Mouse (Mus musculus): ENCODE results near the gene Hydin. TPM values are rescaled to one million over a fixed set of nuclear protein-coding genes. Genes with fewer than 3 reads are reported as not detected.

Hydin gene
- 0.43 and 0.55 TPM in 2 replicates for polyA plus RNA-seq (2015; fragmentation: Nextera tagmentation; extraction: Ambion mirVana)

DNA sequence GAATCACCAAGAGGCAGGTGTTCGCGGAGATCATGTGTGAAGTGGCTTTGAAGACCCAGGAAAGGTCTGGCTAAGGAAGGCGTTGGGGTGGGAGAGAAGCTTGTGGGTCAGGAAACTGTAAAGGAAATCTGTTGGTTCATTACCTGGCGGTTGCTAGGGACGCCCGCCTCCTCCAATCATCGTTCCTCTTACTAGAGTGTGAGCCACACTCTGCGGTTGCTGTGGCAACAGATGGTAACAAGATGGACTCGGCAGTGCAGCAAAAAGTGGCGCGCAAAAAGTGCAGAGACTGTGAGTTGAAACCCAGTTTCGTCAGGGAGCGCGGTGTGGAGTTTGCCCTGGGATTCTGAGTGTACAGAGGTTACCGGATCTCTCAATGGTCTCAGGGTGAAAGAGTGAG lies at the start of gene Hydin:
Gene Hydin (plus strand): TSS at position 237 of the 400 bp plus-strand sequence.
- no peak within 1 kb of the TSS for H3K9ac ChIP-seq (replicated peaks)

DNA sequence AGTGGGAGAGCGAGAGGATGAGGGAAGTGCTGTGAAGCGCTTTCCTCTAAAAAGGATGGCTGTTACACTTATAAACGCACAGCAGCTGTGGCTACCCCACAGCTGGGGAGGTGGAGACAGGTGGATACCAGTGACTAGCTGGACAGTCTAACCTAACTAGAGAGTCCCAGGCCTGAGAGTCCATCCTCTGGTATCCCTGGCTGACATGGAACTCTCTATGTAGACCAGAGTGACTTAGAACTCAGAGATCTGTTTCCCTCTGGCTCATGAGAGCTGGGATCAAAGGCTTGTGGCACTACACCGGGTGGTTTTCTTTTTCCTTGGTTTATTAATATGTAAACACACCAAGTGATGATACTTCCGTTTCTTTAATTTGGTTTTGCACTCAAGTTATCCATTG lies 49.6 kb upstream of the Hydin start:
- Histone ChIP-seq H3K4me3 (peak overlapping the region; percentile 56), H3K9ac (replicated peaks) (peak overlapping the region; percentile 24; the same call in 1 of the 2 replicates), H3K27me3 (no peaks in the 10 kb centered on the region), H3K9me3 (no peaks in the 10 kb centered on the region), H3K4me1 (peaks cover 25% of the 10 kb centered on the region), H3K4me2 (replicated peaks) (peak overlapping the region; percentile 50), H3K27ac (replicated peaks) (peak overlapping the region; percentile 64), H3K36me3 (peaks cover 13% of the 10 kb centered on the region)
- ATAC-seq (replicated peaks): peak; percentile 53
- 30% methylated on average over 5 of the region's 5 CpGs for WGBS

More for the DNA sequence above, at the start of gene Hydin:
- Histone ChIP-seq H3K9me3 (no peaks in the 10 kb centered on the region), H3K4me3 (peak within 1 kb of the TSS; percentile 33), H3K4me1 (peaks cover 12% of the 10 kb centered on the region), H3K27ac (replicated peaks) (no peak within 1 kb of the TSS), H3K27me3 (no peaks in the 10 kb centered on the region), H3K4me2 (replicated peaks) (peak within 1 kb of the TSS; percentile 57), H3K36me3 (no peaks in the 10 kb centered on the region)
- 1% methylated on average over 15 of the region's 15 CpGs for WGBS
- ATAC-seq (replicated peaks): peak; percentile 96

DNA sequence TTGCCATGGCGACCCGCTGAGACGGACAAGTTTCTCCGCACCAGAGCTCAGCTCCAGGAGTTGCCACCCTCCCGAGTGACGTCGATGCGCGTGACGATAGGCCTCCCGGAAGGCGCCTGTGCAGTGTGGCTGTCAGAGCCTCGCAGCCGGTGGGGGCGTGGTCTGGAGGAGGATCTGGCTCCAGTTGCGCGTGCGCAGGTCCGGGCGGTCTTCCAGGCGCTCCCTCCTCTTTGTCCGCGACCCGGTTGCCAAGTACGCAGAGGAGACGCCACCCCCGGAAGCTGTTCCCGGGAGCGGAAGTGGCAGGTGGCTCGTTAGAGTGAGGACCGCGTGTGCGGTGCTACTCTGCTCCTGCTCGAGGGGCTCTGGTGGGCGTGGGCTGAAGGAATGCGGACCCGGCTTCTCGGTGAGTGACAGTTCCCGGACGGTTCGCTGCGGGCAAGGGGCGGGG lies 49.1 kb upstream of the Hydin start:
- Histone ChIP-seq H3K9ac (replicated peaks) (peak overlapping the region; percentile 28), H3K4me3 (peak overlapping the region; percentile 56), H3K4me2 (replicated peaks) (peak overlapping the region; percentile 50), H3K9me3 (no peaks in the 10 kb centered on the region), H3K4me1 (peaks cover 25% of the 10 kb centered on the region), H3K27ac (replicated peaks) (peak overlapping the region; percentile 64), H3K36me3 (peaks cover 18% of the 10 kb centered on the region), H3K27me3 (no peaks in the 10 kb centered on the region)
- peak; percentile 100 for ATAC-seq (replicated peaks)
- under 1% methylated on average over 41 of the region's 43 CpGs for WGBS

DNA sequence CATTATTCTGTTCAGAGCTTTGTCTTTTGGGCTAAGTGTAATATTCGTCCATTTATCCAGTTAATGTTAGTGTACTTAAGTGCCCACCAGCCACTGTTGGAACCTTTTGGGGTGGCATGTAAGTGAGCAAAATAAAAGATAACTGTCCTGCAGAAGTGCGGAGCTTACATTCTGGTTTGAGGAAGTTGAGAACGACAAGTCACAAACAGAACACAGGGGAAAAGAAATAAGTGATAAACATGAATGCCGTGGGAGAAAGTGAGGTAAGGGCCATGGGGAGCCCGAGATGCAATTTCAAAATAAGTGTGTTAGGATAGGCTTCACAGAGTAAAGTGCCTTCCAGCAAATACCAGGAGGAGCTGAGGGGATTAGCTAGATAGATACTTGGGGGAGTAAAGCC lies 48.3 kb upstream of the Hydin start:
- Histone ChIP-seq H3K4me1 (peaks cover 25% of the 10 kb centered on the region), H3K4me3 (peak overlapping the region; percentile 56), H3K4me2 (replicated peaks) (peak overlapping the region; percentile 50), H3K9me3 (no peaks in the 10 kb centered on the region), H3K9ac (replicated peaks) (no peak overlapping the region), H3K36me3 (peaks cover 26% of the 10 kb centered on the region), H3K27me3 (no peaks in the 10 kb centered on the region), H3K27ac (replicated peaks) (no peak overlapping the region)
- 63% methylated on average over 5 of the region's 5 CpGs for WGBS
- no peak for ATAC-seq (replicated peaks)

DNA sequence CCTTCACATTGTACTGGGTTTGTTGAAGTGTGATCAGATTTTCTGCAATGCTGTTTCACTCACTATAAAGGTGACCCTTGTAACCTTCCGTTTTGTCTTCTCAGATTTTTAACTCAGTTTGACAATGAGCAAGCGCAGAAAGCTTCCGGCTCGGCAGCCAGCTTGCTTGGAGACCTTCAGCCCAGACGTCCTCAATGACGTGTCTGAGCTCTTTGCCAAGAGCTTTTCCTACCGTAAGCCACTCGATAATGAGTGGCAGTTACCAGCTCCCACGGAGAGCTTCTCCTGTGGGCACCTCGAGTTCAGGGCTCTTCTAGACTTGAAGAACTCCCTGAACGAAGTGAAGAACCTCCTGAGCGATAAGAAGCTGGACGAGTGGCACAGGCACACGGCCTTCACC lies 45.8 kb upstream of the Hydin start:
- ATAC-seq (replicated peaks): no peak
- no peak overlapping the region for H3K27ac ChIP-seq (replicated peaks)
- WGBS: 89% methylated on average over 14 of the region's 14 CpGs

DNA sequence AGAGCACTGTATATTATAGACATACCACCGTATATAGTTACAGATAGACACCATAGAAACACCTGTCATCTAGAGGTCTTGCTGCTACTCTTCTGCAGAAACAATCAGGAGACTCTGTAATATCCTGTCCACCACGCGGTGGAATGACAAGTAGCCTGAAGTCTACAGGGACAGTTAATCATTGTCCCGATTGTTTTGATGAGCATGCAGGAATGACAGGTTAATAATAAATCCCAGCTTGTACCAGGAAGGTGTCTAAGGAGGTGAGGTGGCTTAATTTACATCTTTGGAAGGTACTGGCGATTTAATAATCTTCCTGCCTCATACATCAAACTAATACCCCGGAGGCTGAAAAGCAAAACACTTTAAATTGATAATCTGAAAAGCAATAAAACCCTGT lies 36.0 kb upstream of the Hydin start:
- ATAC-seq (replicated peaks): no peak
- no peaks in the 10 kb centered on the region for H3K36me3 ChIP-seq
- H3K4me3 ChIP-seq: no peak overlapping the region
- H3K9me3 ChIP-seq: no peaks in the 10 kb centered on the region
- H3K27me3 ChIP-seq: no peaks in the 10 kb centered on the region
- WGBS: 82% methylated on average over 6 of the region's 6 CpGs
- H3K9ac ChIP-seq (replicated peaks): no peak overlapping the region
- H3K27ac ChIP-seq (replicated peaks): no peak overlapping the region
- H3K4me1 ChIP-seq: 0 out of 2 replicates have a peak, but pooled peaks cover 2% of the 10 kb centered on the region
- no peak overlapping the region for H3K4me2 ChIP-seq (replicated peaks)

More for the DNA sequence above, 45.8 kb upstream of the Hydin start:
- Histone ChIP-seq H3K4me1 (peaks cover 25% of the 10 kb centered on the region), H3K4me3 (no peak overlapping the region), H3K36me3 (peaks cover 34% of the 10 kb centered on the region), H3K4me2 (replicated peaks) (no peak overlapping the region), H3K9ac (replicated peaks) (no peak overlapping the region), H3K9me3 (no peaks in the 10 kb centered on the region), H3K27me3 (no peaks in the 10 kb centered on the region)

DNA sequence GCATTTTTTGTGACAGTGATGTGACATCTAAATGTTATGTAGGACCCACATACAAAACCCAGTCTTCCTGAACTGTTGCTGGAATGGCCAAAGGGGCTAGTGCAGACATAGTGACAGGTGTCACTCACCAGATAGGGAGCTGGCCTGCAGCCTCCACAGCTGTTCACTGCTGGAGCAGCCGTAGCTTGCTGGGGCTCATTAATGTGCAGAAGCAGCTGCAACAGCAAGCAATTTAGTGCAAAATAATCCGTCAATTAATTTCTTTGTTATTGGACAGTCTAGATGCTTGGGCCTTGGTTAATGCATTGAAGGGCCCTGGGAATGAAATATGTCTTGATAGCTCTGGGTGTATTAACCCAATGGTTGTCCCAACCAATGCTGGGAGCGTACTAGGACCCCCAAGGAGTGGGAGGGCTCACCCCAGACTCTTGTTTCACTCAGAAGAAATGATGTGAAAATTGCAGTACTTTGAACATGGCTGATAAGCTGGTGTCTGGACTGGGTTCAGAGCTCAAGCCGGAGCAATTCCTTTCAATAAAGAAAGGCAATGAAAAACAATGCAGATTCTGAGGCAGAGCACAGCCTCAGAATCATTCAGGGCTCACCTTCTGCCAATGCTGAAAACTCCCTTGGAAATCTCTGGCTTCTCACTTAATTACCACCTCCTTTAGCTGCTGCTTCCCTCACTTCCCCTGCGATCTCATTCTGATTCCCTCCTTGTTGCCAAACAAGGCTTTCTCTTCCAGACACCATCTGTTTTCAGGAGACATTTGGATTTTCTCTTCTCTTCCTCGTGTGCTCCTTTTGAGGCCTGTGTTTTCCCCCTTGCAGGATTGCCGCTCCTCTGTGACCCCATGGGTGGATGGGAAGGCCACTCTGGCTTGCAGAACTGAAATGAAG lies 24.2 kb upstream of the Hydin start:
- Histone ChIP-seq H3K27ac (replicated peaks) (peak overlapping the region; percentile 81), H3K27me3 (no peaks in the 10 kb centered on the region), H3K9me3 (no peaks in the 10 kb centered on the region), H3K4me3 (no peak overlapping the region), H3K9ac (replicated peaks) (no peak overlapping the region), H3K4me1 (peaks cover 12% of the 10 kb centered on the region), H3K4me2 (replicated peaks) (no peak overlapping the region), H3K36me3 (no peaks in the 10 kb centered on the region)
- WGBS: 27% methylated on average over 7 of the region's 7 CpGs
- ATAC-seq (replicated peaks): peak; percentile 67

DNA sequence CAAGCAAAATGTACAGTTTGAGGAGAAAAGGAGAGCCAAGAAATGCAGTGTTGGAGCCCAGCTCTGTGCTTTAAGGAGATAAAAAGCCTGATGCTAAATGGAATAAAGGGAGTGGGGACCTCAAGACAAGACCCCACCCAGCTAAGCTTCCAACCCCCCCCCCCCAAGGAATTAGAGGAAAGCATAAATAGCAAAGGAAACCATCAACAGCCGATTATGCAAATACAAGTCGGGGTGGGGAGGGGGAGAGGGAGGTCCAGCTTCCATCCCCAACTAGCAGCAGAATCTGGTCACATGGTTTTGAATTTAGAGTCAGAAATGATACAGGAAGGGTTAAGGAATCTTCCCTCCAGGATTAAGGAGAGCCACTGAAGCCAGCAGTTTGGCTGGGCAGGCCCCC lies 22.2 kb upstream of the Hydin start:
- Histone ChIP-seq H3K36me3 (no peaks in the 10 kb centered on the region), H3K27me3 (no peaks in the 10 kb centered on the region), H3K4me1 (peaks cover 12% of the 10 kb centered on the region), H3K27ac (replicated peaks) (no peak overlapping the region), H3K9ac (replicated peaks) (no peak overlapping the region), H3K4me2 (replicated peaks) (no peak overlapping the region), H3K4me3 (no peak overlapping the region), H3K9me3 (no peaks in the 10 kb centered on the region)
- no peak for ATAC-seq (replicated peaks)
- WGBS: 68% methylated on average over 2 of the region's 2 CpGs

DNA sequence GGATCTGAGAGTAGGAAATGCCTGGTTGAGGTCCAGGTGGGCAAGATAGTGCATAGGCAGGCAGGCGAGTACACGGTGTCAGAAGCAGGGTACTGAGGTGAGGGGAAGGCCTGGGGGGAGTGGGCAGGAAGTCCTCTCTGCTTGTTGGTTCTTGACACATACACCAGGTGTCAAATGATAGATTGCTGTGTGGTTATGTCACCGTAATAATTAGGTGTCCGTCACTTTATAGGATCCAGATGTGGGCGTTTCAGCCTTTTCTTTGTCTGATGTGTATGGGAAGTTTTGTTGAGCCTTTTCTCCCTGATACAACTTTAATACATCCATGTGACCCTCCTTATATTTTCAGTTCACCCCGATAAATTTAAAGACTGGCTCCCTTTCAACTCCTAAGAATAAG lies 19.5 kb upstream of the Hydin start:
- Histone ChIP-seq H3K9ac (replicated peaks) (no peak overlapping the region), H3K27me3 (no peaks in the 10 kb centered on the region), H3K27ac (replicated peaks) (no peak overlapping the region), H3K4me3 (no peak overlapping the region), H3K4me2 (replicated peaks) (no peak overlapping the region), H3K36me3 (no peaks in the 10 kb centered on the region), H3K4me1 (peaks cover 10% of the 10 kb centered on the region), H3K9me3 (no peaks in the 10 kb centered on the region)
- WGBS: 90% methylated on average over 6 of the region's 6 CpGs
- ATAC-seq (replicated peaks): no peak

DNA sequence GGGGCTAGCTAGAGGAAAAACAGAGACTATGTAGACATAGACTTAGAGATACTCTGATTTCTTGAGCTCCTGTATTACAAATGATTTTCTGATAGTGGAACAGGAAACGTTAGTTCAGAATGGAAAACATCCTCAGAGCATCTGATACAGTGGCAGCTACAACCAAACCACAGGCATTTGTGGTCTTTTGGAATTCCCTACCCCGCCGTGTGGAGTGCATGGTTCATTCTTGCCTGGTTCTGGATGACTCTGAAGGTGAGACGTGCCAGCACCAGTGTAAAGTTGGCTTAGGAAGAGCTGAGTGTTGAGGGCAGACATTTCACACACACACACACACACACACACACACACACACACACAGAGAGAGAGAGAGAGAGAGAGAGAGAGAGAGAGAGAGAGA lies 12.8 kb upstream of the Hydin start:
- 93% methylated on average over 4 of the region's 4 CpGs for WGBS
- Histone ChIP-seq H3K9me3 (no peaks in the 10 kb centered on the region), H3K4me3 (no peak overlapping the region), H3K4me2 (replicated peaks) (no peak overlapping the region), H3K36me3 (no peaks in the 10 kb centered on the region), H3K27ac (replicated peaks) (no peak overlapping the region), H3K9ac (replicated peaks) (no peak overlapping the region), H3K4me1 (no peaks in the 10 kb centered on the region), H3K27me3 (no peaks in the 10 kb centered on the region)
- no peak for ATAC-seq (replicated peaks)

DNA sequence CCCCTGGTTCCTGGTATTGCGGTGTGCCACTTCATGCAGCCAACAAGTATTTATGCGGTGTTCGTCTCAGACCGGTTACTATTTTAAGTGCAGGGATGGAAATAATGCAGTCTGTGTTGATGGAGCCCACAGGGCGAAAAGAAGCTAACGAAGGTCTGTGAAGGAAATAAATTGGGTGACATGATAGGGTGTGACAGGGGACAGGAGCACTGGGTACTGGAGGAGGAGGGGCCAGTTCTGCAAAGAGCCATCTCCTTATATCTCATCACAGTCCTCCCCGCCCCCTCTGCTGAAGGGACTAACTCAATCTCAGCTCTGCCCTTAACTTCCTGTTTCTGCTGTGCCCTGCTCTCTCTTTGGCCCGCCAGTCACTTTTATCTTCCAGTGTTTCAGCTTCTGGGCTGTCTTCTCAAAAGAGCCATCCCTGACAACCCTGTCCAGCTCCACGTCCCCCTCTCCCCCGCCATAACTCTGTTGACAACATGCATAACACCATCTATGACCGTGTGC lies 926 bp upstream of the Hydin start:
- Histone ChIP-seq H3K4me2 (replicated peaks) (no peak overlapping the region), H3K36me3 (no peaks in the 10 kb centered on the region), H3K27ac (replicated peaks) (no peak overlapping the region), H3K9ac (replicated peaks) (no peak overlapping the region), H3K4me1 (peaks cover 12% of the 10 kb centered on the region), H3K27me3 (no peaks in the 10 kb centered on the region), H3K4me3 (no peak overlapping the region), H3K9me3 (no peaks in the 10 kb centered on the region)
- WGBS: 72% methylated on average over 11 of the region's 11 CpGs
- ATAC-seq (replicated peaks): no peak; the same call in 1 of the 2 replicates

DNA sequence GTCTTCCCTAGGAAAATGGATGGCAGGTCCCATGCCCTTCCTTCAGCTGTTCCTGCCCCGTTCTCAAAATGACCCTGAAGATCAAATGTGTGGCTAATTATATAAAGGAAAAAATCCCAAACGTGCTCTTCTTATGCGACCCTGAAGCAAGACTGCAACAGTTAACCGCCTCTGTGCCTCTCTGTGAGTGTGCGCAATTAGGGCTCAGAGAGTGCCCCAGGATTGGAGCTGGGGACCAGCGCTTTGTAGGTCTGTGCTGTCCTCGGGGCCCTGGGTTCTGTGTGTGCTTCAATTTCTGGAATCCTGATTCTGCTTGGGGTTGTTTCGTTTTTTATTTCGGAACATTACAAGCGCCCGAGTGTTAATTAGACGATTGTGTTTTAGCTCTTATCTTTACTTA lies 491 bp downstream of the Hydin start:
- WGBS: 7% methylated on average over 12 of the region's 12 CpGs
- no peak for ATAC-seq (replicated peaks)
- Histone ChIP-seq H3K4me3 (peak overlapping the region; percentile 33), H3K27ac (replicated peaks) (no peak overlapping the region), H3K4me2 (replicated peaks) (peak overlapping the region; percentile 57), H3K27me3 (no peaks in the 10 kb centered on the region), H3K36me3 (no peaks in the 10 kb centered on the region), H3K9me3 (no peaks in the 10 kb centered on the region), H3K9ac (replicated peaks) (no peak overlapping the region), H3K4me1 (peaks cover 12% of the 10 kb centered on the region)
